Mouse (Mus musculus): ENCODE measurements around the gene Kcnj9.

DNA sequence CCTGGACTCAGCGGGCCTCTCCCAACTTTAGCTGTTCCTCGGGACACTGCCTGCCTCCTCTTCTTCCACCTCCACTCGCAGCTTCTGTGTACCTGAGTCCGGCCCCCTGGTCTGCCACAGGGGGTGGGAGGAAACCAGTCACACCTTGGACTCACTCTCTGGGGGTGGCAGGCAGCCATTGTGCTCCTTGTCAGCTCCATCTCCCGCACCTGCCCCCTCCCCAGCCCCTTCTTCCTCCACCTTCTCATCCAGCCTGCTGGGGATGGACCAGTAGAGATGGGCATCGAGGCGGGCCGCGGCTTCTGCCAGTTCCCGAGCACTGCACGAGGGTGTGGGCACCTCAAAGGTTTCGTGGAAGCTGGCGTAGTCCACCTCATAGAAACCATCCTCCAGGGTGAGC is 6.4 kb downstream of the Kcnj9 start:
- no peak for TF ChIP-seq CTCF (IDR thresholded peaks at IDR 0.05; ENCODE audit: borderline replicate concordance, control insufficient read depth, extremely low read depth, insufficient read depth, low read length, poor library complexity)
- no peak for TF ChIP-seq POLR2A (IDR thresholded peaks at IDR 0.05; ENCODE audit: control insufficient read depth, extremely low read depth, insufficient read depth, low read length, poor library complexity)
